Mouse (Mus musculus) 3T3-L1 (cell line): ENCODE measurements around the gene Ldb1.

Experiments
- DNase-seq: peaks from one replicate; pipeline ENCODE4 v3.0.0-alpha.2; 2015; ENCODE audit warnings: low read depth, low spot score

The Ldb1 gene

DNA sequence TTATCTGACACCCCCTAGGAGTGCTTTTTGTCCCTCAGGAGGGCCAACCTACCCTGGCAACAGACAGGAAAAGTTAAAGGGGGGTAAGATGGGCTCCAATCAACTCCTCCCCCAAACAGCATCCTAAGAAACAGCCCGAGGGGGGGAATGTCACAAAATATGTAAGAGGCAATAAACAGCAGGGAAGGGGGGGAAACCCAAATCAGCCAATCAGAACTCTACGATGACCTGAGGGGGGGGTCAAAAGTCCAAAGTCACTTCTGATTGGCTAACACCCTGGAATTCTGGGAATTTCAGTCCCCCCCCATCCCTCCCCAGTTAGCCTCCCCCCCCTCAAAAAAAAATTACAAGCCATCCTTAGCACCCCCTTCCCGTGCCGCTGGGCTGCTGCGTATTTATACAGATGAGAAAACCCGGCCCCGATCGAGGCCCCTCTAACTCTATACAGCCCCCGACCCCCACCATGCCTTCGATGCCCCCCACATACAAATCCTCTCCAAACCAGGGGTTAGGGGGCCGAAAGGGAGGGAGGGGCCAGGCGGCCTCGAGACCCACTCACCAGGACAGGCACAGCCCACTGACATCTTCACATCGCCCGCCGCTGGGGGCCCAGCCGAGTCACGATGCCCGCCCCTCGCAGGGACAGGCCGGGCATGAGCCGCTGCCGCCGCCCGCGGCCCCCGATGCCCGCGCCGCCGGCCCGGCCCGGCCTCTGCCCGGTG is 582 bp downstream of the Ldb1 start, which contains the start of gene Pprc1:
Pprc1 (plus strand) TSS at position 616 of the 722 bp plus-strand sequence.
- DNase-seq, result peak; percentile 91

DNA sequence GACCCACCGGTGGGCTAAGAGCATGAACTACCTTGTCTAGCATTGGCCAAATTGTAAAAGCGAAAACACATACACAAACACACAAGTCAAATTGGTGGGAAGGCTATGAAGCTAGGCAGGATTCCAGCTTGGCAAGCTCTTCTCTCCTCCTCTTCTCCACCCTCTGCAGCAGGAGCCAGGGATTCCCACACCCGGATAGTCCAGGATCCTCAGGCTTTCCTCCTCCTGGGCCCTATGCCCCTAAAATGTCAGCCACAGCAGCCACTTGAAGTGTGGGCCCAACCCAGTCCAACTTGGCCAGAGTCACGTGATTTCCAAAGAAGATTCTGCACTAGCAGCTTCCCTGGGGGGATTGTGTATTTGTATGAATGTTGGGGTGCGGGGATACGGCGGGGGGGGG is 1.6 kb downstream of the Ldb1 start:
- DNase-seq, result peak; percentile 61

DNA sequence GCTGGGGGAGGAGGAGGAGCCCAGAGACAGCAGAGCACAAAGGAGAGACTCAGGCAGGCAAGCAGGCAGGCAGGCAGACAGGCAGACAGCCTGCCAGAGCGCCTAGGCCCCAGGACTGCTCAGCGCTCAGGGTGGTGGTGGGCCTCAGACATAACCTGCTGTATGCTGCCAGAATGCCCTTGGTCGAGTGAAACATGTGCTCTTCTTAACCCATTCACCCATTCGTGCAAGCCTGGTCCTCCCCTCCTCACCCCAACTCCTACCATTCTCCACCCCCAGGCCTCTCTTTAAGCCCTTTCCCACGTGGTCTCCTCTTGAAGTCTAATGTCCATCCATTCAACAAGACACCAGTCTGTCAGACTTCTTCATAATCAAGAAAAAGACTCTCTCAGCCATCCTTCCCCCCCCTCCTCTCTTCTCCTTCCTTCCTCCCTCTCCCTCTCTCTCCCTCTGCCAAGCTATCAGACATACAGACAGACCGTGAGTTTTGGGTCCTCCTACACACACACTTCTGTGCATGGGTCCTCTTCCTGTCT is 2.5 kb downstream of the Ldb1 start:
- DNase-seq, result peak; percentile 74

DNA sequence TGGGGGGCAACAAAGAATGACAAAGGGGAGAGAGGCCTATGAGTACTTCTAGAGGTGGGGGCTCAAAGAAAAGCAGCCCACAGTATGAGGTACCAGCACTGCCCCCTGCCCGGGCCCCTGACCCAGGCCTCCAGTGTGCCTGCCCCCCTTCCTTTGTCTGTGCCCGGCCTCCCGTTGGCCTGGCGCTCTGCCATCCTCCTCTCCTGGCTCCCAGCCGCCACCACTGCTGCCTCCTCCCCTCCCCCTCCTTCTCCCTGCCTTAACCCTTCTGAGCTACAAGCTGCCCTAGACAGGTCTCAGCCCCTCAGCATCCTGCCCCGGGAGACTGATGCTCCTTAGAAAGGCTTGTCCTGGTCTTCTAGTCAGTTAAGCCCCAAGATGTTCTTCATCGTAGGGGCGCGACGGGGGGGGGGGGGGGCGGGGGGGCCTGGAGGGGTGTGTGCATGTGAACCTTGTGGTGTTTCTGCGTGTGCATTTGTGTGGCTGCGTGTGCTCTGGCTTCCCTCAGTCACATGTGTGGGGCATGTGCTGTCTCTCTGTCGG is 3.0 kb downstream of the Ldb1 start:
- peak; percentile 81 for DNase-seq

DNA sequence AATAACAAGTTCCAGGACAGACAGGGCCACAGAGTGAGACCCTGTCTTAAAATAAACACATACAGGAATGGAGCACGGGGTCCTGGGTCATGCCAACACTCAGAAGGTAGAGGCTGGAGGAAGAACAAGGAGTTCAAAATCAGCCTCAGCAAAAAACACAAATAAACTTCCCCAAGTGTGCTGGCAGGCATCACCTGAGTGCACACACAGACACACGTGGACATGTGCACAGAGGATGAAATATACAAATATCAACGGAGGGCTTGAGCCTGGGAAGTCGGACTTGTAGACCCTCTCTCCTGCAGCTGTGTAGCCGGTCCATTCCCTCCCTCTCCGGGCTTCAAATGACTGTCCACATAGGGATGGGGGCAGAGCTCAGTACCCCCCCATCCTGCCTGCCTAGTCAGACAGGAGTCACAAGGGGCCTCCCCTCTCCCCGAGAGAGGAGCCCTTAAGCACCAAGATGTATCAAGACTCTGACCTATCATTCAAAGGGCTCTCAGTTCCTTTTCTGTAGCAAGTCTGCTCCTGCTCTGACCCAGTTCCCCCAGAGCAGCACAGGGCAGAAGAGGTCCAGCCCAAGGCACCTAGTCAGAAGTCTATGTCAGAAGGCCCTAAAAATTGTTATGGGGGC is 3.6 kb downstream of the Ldb1 start:
- DNase-seq, result no peak

DNA sequence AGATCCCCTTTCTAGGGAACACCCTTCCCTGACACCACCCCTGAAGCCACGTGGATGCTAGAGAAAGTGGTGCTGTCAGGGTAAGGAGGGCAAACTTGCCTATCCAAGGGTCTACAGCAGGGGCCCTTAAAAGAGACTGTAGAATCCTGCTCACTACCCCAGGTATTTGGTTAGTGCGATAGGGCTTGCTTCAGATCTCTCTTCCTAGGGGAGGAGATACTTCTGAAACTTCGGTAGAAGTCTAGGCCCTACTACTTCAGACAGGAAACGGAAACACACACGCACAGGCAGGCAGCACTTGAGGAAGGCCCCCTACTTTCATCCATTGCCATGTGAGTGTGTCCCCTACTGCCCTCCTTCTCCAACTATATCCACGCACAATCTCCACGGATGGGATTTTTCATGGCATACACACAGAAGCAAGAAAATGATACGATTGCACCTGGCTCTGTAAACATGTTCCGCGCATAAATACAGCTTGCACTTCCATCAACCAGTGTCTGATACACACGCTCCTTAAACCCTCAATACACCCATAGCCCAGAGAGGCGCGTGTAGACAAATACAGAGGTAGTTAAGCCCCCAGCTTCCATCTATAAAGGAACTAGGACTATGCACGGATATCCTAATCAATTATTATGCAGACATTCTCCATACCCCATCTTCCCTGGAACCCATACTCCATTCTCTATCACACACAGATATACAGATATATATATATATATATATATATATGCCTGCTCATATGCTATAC is 4.7 kb downstream of the Ldb1 start:
- DNase-seq, result no peak

DNA sequence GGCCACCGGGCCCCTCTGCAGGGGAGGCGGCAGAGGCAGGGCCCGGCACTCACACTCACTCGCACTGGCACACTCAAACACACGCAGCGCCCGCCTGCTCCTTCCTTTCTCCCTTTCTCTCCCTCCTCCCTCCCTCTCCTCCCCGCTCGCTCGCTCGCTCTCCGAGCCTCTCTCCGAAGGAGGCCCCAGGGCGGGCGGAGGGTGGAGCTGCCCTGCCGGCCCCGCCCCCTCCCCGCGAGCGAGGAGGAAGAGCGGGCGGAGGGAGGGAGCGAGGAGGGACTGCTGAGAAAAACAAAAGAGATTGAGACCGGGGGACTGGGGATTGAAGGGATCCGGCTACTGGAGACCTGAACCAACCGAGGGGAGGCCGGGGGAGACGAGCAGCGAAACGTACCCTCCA is 5.5 kb downstream of the Ldb1 start:
- peak; percentile 86 for DNase-seq

DNA sequence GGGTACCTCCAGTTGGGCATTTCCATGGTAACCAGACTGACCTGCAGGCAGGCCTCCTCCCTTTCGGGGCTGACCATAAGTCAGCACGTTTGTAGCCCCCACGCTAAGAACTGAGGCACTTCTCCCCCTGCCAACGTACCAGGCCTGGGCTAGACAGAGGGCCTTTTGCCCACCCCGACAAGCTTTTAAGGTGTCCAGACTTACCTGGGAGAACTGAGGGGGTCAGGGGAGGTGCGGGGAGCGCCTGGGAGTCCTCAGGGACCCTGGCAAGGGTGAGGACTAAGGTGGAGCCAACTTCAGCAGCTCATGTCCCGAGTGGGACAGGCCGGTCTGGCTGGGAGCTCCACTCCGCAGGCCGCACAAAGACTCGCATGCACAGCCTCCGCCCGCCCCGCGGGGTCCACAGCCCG is 6.2 kb downstream of the Ldb1 start:
- DNase-seq, result peak; percentile 22

DNA sequence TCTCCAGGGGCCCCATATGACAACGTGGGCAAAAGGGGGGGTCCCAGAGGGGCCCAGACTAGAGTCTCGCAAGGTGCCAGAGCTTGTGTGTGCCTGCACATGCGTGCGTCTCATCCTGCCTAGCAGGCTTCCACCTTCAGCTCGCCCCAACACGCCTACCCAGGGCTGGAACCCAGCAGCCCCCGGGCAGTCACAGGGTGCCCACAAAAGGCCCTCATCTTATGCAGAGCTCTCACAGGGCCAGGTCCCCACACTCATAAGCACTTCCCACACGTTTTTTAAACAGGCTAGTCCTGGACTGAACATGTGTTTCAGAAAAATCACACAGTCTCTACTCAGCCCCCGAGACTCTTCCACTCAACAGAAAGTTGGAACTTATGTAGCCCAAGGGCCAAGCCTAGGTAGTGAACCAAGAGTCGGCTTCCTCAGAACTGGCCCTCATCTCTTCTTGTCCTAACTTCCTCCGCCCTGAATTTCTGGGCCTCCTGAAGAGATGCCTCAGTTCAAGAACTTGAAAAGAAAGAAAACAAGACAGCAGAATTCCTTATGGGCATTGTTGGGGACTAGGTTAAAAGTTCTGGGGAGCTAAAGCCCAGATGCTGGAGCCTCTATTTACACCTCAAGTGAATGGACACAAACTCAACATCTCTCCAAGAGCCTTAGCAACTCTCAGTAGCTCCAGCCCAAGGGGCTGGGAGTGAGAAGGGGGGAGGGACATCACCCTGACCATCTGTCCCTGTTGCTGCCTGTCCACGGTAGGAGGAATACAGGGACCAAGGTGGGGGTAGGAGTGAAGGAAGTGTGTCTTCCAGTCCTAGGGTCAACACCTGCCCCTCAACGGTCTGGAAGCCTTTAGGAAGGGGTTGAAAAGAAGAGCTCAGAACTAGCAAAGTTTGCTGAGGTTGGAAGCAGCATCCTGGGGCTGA is 6.8 kb downstream of the Ldb1 start:
- DNase-seq, result peak; percentile 28

DNA sequence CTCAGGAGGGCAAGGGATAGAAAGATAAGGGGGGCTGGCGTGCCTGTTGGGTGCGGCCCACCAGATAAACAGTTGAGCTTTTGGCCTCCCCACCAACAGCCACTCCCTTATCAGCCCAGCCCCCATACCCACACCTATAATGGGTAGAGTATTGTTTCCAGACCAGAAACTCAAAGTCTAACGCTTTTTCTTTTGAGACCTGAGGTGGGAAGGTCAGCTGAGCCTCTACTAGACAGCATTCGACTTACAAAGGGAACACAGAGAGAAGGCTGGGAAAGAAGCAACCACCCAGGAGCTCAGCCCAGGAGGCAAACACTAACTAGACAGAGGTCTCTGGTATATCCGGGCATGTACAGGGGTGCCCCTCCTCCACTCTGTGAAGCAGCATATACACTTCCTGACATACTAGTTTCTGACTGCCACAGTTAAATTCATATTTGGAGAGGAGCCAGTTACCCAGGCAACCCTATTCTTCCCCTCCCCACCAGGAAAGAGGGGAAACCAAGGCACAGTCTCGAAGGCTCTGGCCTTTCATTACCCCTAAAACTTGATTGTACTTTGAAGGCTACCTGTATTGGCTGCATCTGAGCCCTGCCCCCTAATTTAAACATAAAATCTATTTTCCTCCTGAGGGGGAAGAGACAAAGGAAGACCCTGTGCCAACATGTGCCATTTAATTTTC is 7.6 kb downstream of the Ldb1 start:
- peak; percentile 37 for DNase-seq

DNA sequence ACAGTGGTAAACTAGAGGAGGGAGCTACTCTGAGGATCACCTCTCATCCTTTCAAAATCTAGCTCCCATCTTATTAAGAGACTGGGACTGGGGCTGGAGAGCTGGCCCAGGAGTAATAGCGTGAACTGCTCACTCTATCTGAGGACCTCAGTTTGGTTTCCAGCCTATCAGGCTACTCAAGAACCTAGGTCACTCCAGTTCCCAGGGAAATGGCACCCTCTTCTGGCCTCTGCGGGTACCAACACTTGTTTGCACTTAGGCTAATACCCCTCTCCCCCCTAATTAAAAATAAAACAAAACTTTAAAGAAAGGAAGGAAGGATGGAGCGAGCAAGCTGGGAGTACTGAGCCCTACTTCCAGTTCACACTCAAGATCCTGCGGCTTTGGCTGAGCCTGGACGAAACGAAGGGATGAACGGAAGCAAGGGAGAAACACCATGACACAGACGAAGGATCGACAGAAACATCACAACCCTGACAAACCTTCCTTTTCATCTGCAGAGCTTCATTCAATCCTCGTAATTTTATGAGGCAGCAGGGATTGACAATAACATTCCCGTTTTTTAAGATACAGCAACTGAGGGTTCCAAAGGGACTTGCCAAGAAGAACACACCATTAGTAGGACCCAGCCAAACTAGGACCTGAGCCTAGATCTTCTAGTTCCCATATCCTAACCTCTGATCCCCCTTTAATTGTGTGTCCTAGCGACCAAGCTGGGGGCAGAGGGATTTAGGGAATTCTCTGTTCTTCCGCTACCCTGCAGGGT is 8.4 kb downstream of the Ldb1 start:
- peak; percentile 49 for DNase-seq

DNA sequence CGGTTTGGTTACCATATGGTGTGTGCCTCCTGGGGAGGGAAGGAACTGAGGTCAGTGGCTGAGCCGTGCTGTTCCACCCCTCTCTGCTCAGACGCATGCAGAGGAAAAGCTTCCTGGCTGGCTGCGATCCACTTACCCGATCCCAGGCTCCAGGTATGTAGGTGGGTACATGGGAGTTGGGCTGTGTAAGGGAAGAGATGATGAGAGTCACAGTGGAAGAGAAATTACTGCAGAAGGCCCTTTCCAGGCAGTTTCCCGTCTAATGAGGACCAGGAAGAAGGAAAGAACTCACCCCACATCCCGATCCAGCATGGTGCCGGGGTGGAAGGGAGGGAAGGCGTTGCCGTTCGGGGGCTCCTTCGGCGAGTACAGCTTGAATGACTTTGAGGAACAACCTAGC is 9.0 kb downstream of the Ldb1 start:
- no peak for DNase-seq

DNA sequence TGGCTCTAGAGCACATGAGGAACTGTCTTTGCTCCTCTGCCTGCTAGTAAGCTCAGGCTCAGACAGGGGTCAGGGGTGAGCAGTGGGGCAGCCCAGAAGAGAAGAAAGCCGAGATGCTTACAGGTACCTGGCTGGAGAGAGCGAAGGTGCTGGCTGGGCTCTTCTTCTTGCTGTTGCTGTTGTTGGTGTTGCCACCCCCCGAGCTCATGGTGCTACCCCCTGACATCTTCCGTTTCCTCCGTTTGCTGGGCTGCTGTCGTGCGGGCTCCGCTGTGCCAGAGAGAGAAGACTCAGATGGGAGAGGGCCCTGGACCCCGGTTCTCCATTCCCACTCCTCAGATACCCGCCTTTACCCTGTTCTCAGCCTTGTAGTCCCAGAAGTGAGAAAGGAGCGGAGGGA is 11.1 kb downstream of the Ldb1 start:
- DNase-seq, result no peak

DNA sequence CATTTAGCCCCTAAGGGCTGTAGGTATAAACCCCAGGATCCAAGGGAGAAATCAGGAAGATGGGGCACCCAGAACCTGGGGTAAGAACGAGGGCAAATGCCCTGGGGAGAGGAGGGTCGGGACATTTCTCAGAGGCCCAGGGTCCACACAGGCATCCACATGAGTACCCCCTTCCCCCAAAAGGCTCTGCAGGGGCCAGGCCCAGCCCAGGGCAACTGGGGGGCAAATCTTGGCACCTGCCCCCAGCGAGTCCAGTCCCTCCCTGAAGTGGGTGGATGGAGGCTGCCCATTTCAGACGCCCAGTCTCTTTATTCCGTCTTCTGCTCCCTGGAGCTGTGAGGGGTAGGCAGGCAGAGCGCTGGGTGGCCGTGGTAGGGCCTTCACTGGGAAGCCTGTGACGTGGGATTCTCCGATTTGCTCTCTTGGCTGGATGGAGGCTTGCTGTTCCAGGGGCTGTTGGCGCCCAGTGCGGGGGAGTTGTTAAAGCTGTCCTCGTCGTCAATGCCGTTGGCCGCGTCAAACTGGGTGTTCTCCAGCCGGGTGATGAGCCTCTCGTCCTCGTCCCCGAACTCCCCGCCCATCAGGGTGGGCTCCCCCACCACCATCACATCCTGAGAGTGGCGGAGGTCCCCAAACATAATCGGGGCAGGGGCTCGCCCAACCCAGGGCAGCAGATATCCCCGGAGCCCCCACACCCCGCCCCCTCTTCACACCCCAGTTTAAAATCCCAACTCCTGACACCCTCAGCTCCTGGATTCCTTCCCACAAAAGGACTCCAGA is 12.1 kb downstream of the Ldb1 start:
- no peak for DNase-seq

DNA sequence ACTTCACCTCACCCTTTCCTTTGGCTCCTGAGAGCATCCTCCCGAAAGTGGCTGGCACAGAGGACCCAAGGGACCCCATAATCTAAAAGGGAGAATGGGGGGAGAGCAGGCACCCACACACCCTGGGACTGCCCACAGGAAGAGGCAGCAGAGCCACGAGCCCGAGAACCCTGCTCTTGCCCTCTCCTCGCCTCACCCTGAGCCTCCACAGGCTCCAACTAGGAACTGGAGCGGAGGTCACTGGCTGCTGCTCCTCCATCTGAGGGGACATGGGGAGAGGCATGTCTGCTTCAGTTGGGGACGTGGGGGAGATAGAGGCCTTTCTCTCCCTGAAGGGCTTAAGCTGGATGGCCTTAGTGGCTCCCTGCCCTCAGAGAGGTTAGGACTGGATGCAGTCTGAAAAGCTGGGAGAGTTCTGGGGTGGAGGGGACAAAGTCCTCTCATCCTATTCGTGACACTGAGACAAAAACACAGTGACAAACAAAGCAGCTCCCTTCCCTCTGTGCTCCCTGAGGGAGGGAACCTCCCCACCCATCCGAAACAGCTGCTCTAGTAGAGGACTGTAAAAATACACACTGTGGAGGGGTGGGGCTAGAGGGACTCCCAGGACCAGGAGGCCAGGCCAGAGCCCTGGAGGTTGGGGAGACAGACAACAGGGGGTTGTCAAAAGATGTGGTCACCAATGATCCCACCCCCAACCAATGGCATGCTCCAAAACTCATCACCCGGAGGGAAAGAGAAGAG is 13.2 kb downstream of the Ldb1 start:
- DNase-seq, result no peak

DNA sequence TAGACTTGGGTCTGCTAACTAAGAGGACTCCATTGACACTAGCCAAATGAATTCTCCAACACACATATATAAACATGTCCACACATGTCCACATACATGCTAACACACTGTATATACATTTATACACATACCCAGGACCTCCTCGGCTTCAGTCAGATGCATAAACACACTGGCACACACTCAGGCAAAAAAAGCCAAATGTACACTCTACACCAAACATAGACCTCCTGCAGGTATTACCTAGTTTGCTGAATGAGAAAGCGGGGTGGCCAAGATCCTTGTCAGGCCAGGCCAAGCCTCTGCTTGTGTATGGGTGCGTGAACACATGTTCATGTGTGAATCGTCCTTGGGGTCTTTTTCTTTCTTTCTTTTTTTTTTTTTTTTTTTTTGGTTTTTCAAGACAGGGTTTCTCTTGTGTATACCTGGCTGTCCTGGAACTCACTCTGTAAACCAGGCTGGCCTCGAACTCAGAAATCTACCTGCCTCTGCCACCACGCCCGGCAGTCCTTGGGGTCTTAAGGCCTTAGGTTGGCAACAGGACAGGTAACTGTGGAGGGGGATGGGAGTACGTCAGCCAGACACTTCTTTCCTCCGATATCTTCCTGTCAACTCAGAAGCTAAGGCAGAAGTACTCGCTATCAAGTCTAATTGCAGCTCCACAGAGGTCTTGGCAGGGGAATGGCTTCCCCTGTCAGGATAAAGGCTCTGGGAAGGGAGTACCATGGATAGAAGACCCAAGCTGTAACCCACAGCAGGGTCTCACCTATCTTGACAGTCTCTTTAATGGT is 14.6 kb downstream of the Ldb1 start:
- no peak for DNase-seq

DNA sequence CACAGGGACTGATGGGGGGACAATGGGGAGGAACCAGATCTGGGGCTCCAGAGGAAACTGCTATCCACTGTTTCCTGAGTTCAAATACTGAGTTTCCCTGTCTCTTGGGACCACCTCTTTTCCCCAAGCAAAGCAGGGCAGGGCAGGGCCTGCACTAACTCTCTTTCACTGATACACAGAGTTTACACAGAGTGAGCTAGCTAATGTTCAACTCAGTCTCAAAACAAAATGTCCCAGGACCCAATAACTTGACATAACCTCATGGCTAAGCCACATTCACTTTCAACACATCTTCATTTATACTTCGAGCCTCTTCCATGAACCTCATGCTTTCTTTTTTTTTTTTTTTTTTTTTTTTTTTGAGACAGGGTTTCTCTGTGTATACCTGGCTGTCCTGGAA is 15.4 kb downstream of the Ldb1 start:
- DNase-seq, result no peak
